Mouse (Mus musculus) heart, embryonic 11.5 days (tissue): ENCODE measurements around the gene Mien1. TPM values are rescaled to one million over a fixed set of nuclear protein-coding genes. Genes with fewer than 3 reads are reported as not detected.

Experiments used
- ATAC-seq: fragments of 200-750 bp; cut with Nextera tagmentation; replicated peaks from 2 replicates; pipeline ENCODE4 v1.8.0; 2017; ENCODE audit warnings: moderate library complexity; ENCODE audit not compliant: insufficient number of reproducible peaks, low FRiP score, low TSS enrichment
- H3K27ac ChIP-seq: fragments of 300-500 bp; sonication (generic); 2 replicates; pipeline ENCODE4 v1.5.1; 2014; ENCODE audit warnings: mild to moderate bottlenecking, low read depth, low read length
- H3K27me3 ChIP-seq: fragments of 300-500 bp; sonication (generic); 2 replicates; pipeline ENCODE4 v1.6.1; 2014; ENCODE audit warnings: mild to moderate bottlenecking, low read length, mixed read lengths; ENCODE audit not compliant: control insufficient read depth, insufficient read depth
- H3K36me3 ChIP-seq: fragments of 300-500 bp; sonication (generic); 2 replicates; pipeline ENCODE4 v1.6.1; 2014; ENCODE audit warnings: mild to moderate bottlenecking, low read length, moderate library complexity, mixed read lengths; ENCODE audit not compliant: control insufficient read depth, insufficient read depth
- H3K4me1 ChIP-seq: fragments of 300-500 bp; sonication (generic); 2 replicates; pipeline ENCODE4 v1.6.1; 2014; ENCODE audit warnings: low read length; ENCODE audit not compliant: control insufficient read depth, insufficient read depth
- H3K4me2 ChIP-seq: fragments of 300-500 bp; sonication (generic); 2 replicates; pipeline ENCODE4 v1.6.1; 2014; ENCODE audit warnings: mild to moderate bottlenecking, moderate library complexity
- H3K4me3 ChIP-seq: fragments of 300-500 bp; sonication (generic); 2 replicates; pipeline ENCODE4 v1.5.1; 2014; ENCODE audit warnings: low read depth, low read length
- H3K9ac ChIP-seq: fragments of 300-500 bp; sonication (generic); 2 replicates; pipeline ENCODE4 v1.6.1; 2014; ENCODE audit warnings: mild to moderate bottlenecking, low read depth, low read length, moderate library complexity
- H3K9me3 ChIP-seq: fragments of 300-500 bp; sonication (generic); replicated peaks from 2 replicates; pipeline ENCODE4 v1.6.1; 2016; ENCODE audit warnings: low read length; ENCODE audit not compliant: control insufficient read depth
- WGBS: fragments of 180-500 bp; shearing (Covaris S2); extraction: QIAGEN DNeasy Blood & Tissue Kit; methylation state at CpG from one replicate; pipeline ENCODE4 v1.1.7; 2014; ENCODE audit not compliant: insufficient replicate concordance; 5-methylcytosine and 5-hydroxymethylcytosine counted together
- polyA plus RNA-seq: library from polyadenylated mRNA; unstranded; fragments of >200 nt; fragmentation: Nextera tagmentation; extraction: Ambion mirVana; gene quantifications from 2 replicates; pipeline ENCODE4 v1.2.1, GENCODE M21; 2014

Gene Mien1
- polyA plus RNA-seq, 1 experiment from 2014 or later = 107 TPM

DNA sequence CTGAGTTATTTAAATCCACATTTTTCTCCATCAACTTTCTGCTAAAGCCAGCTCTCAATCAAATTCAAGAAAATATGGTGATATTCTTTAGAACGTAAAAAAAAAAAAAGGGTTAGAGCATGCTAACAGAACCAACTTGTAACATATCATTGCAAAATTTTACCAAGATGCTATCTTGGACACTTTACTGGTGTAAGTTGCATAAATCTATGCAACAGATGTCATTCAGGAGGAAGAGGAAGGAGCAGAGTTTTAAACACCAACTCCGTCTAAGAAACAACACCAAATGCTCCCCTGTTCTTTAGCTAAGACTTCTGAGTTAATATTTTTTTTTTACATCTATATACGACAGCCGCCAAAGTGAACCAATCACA is 37.6 kb upstream of the Mien1 start:
- no peaks in the 10 kb centered on the region for H3K9me3 ChIP-seq
- WGBS = 56% methylated on average over 4 of the region's 4 CpGs
- no peak overlapping the region for H3K4me3 ChIP-seq
- H3K27me3 ChIP-seq = no peaks in the 10 kb centered on the region
- H3K4me1 ChIP-seq = no peaks in the 10 kb centered on the region; the same call in 1 of the 2 replicates
- no peak overlapping the region for H3K4me2 ChIP-seq
- no peak overlapping the region for H3K27ac ChIP-seq
- no peaks in the 10 kb centered on the region for H3K36me3 ChIP-seq
- no peak overlapping the region for H3K9ac ChIP-seq
- ATAC-seq = no peak

DNA sequence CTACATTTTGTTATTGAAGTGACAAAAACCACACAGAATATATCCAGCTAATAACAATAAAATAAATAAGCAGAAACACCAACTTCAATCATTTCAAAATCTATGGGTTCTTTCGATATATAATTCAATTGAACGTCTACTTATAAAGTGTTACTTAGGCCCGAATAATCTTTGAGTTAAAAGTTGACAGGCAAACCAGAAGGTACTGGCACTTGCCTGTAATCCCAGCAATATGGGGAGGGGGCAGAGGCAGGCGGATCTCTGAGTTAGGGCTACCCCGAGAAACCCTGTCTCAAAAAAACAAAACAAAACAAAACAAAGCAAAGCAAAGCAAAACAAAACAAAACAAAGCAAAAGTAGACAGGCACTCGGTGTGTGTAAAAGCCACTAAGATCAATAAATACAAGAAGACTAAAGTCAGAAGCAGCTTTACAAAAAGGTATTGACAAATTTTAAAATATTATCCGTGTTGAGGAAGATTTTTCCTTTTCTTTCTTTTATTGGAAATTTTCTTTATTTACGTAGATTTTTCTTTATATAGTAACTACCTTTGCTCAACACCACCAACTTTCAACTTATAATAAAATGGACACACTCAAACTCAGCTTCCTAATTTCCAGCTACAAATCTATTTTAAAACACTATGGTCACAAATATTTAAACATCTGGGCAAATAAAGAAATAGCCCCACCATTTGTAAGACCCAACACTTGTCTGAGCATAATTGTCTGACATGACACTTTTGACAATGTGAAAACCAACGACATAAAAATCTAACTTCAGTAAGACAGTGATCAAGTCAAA is 37.0 kb upstream of the Mien1 start:
- H3K4me3 ChIP-seq = no peak overlapping the region
- no peak for ATAC-seq
- H3K4me1 ChIP-seq = no peaks in the 10 kb centered on the region; the same call in 1 of the 2 replicates
- H3K36me3 ChIP-seq = no peaks in the 10 kb centered on the region
- H3K27ac ChIP-seq = no peak overlapping the region
- no peak overlapping the region for H3K4me2 ChIP-seq
- no peaks in the 10 kb centered on the region for H3K9me3 ChIP-seq
- H3K27me3 ChIP-seq = no peaks in the 10 kb centered on the region
- H3K9ac ChIP-seq = no peak overlapping the region
- WGBS = 86% methylated on average over 9 of the region's 9 CpGs

- H3K9ac ChIP-seq = no peak overlapping the region
- no peaks in the 10 kb centered on the region for H3K9me3 ChIP-seq
- H3K27ac ChIP-seq = no peak overlapping the region
- ATAC-seq = no peak
- no peak overlapping the region for H3K4me3 ChIP-seq
- WGBS = 81% methylated on average over 11 of the region's 11 CpGs
- H3K36me3 ChIP-seq = no peaks in the 10 kb centered on the region
- H3K4me1 ChIP-seq = no peaks in the 10 kb centered on the region; the same call in 1 of the 2 replicates
- no peak overlapping the region for H3K4me2 ChIP-seq
- H3K27me3 ChIP-seq = no peaks in the 10 kb centered on the region
These were observed 36.2 kb upstream of the Mien1 start for GRCm38 (mm10) chr11:98474967-98475366.

DNA sequence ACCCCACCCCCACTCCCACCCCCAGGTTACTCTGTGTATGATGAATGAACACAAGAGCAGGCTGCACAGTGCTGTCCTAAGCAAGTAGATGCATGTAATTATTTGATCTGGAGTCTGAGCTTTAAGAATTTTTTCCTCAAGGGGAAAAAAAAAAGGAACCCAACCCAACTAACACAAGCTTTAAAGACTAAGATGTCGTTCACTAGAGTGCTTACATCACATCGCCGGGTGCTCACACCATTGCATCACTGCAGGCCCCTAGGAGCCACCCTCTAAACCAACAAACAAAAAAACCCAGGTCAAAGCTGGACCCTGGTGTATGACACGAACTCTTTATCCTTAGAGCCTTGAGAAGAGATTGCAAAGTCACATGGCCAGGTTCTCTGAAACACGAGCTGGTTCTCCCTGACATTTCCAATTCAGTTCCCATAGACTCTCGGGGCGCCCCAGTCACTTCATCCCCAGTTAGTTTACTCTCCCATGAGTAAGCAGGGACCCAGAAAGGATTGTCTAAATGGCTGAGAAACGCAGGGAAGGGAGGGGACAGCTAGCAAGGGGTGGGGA is 35.2 kb upstream of the Mien1 start:
- H3K4me1 ChIP-seq = no peaks in the 10 kb centered on the region; the same call in 1 of the 2 replicates
- H3K9me3 ChIP-seq = no peaks in the 10 kb centered on the region
- no peak overlapping the region for H3K4me3 ChIP-seq
- no peak overlapping the region for H3K27ac ChIP-seq
- no peak overlapping the region for H3K4me2 ChIP-seq
- no peak for ATAC-seq
- H3K27me3 ChIP-seq = no peaks in the 10 kb centered on the region
- no peak overlapping the region for H3K9ac ChIP-seq
- no peaks in the 10 kb centered on the region for H3K36me3 ChIP-seq
- WGBS = 52% methylated on average over 8 of the region's 8 CpGs

- no peak overlapping the region for H3K4me3 ChIP-seq
- H3K27me3 ChIP-seq = no peaks in the 10 kb centered on the region
- H3K4me2 ChIP-seq = no peak overlapping the region
- no peak overlapping the region for H3K9ac ChIP-seq
- H3K4me1 ChIP-seq = no peaks in the 10 kb centered on the region; the same call in 1 of the 2 replicates
- 69% methylated on average over 4 of the region's 4 CpGs for WGBS
- no peak for ATAC-seq
- H3K9me3 ChIP-seq = no peaks in the 10 kb centered on the region
- H3K27ac ChIP-seq = no peak overlapping the region
- no peaks in the 10 kb centered on the region for H3K36me3 ChIP-seq
These were observed 33.9 kb upstream of the Mien1 start for GRCm38 (mm10) chr11:98472696-98473095.

DNA sequence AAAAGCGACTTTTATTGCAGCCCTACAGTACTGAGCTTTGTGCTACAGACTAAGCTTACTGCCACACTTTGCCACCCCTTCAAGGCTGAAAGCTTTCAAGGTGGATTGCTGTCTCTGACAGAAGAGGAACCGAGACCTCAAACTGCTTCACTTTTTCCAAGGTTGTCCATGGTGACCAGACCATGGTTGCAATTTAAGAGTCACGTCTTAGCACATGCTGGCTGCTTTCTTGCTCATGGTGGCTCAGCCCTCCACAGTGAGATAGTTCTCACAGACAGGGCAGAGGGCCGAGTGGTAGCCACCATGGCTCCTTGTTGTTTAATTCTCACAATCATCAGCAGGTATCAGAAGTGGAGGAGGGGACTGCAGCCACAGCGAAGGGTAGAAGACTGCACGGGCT is 32.0 kb upstream of the Mien1 start:
- WGBS = 66% methylated on average over 6 of the region's 6 CpGs
- H3K27ac ChIP-seq = no peak overlapping the region

GRCm38 (mm10) chr11:98469761-98470714 is 31.2 kb upstream of the Mien1 start:
- Histone ChIP-seq H3K4me2 (no peak overlapping the region), H3K9ac (no peak overlapping the region), H3K9me3 (no peaks in the 10 kb centered on the region), H3K4me3 (no peak overlapping the region), H3K27me3 (no peaks in the 10 kb centered on the region), H3K36me3 (no peaks in the 10 kb centered on the region), H3K4me1 (no peaks in the 10 kb centered on the region; the same call in 1 of the 2 replicates), H3K27ac (no peak overlapping the region)
- 69% methylated on average over 22 of the region's 22 CpGs for WGBS
- ATAC-seq = no peak

More for the DNA sequence above, 32.0 kb upstream of the Mien1 start:
- H3K4me3 ChIP-seq = no peak overlapping the region
- H3K27me3 ChIP-seq = no peaks in the 10 kb centered on the region
- H3K4me2 ChIP-seq = no peak overlapping the region
- no peak overlapping the region for H3K9ac ChIP-seq
- no peaks in the 10 kb centered on the region for H3K9me3 ChIP-seq
- H3K36me3 ChIP-seq = no peaks in the 10 kb centered on the region
- ATAC-seq = no peak
- no peaks in the 10 kb centered on the region; the same call in 1 of the 2 replicates for H3K4me1 ChIP-seq

DNA sequence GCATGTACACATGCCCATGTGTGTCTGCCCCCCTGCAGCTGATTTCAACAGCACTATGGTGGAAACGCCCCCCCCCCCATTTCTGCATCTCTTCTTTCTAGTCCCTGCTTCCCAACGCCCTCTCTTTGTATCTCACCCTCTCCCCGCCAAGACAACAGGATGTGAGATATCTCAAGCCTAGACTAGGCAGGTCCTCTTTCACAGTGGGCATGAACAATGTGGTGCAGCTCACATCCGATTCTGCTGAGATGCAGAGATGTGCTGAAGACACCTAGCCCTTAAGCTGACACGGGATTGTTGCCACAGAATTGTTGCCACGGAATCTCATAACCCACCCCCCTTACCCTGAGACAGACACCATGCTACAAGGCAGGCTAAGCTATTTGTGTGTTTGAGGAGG is 25.7 kb upstream of the Mien1 start:
- no peak for ATAC-seq
- Histone ChIP-seq H3K9ac (no peak overlapping the region), H3K9me3 (no peaks in the 10 kb centered on the region), H3K4me3 (no peak overlapping the region), H3K4me2 (no peak overlapping the region), H3K27ac (no peak overlapping the region), H3K4me1 (no peaks in the 10 kb centered on the region), H3K36me3 (no peaks in the 10 kb centered on the region), H3K27me3 (peaks cover 16% of the 10 kb centered on the region)
- WGBS = 67% methylated on average over 6 of the region's 6 CpGs
